Mouse (Mus musculus) E14TG2a.4 (cell line): ENCODE measurements around the gene Phc1.

Experiments
- CTCF ChIP-seq: conservative IDR thresholded peaks from 2 replicates; pipeline ENCODE4 v1.5.1; 2014; ENCODE audit warnings: low read length
- POU5F1 ChIP-seq: IDR thresholded peaks from 2 replicates; pipeline ENCODE4 v1.6.1; 2014; ENCODE audit warnings: low read length, borderline replicate concordance

DNA sequence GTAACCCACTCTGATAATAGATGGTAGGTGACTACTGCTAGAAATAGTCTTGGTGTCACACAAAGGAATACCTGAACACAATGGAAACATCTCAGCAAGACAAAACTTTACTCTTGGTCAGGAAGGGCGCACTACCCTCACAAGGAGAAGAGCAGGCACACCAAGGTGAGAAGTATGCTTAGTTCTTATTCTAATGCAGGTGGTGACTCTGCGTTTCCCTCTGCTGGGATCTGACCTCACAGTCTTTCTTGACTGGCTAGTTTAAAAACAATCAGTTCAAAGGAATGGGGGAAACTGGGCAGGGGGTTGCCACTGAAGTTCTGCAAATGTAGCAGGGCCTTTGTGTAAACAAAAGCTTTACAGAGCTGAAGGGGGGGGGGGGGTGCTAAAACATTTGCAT lies 25.9 kb upstream of the Phc1 start:
- TF ChIP-seq CTCF, result no peak
- no peak for TF ChIP-seq POU5F1
